Mouse (Mus musculus) C2C12 (cell line): ENCODE results near the gene Mtor. TPM values are rescaled to one million over a fixed set of nuclear protein-coding genes. Genes with fewer than 3 reads are reported as not detected.
A peak's percentile ranks its signal among the peaks of the same experiment; 100 is the strongest.

Source experiments
- H3K27me3 ChIP-seq: one replicate; pipeline ENCODE4 v1.6.1; 2011; ENCODE audit not compliant: control insufficient read depth, insufficient read depth, insufficient read length
- H3K36me3 ChIP-seq: one replicate; pipeline ENCODE4 v1.6.1; 2011; ENCODE audit not compliant: control insufficient read depth, insufficient read depth
- H3K4me3 ChIP-seq: one replicate; pipeline ENCODE4 v1.5.1; 2011; ENCODE audit warnings: mild to moderate bottlenecking, control low read depth; ENCODE audit not compliant: poor library complexity, insufficient read depth, severe bottlenecking
- H3K79me2 ChIP-seq: one replicate; pipeline ENCODE4 v1.6.1; 2011; ENCODE audit not compliant: control insufficient read depth, insufficient read depth
- H3K79me3 ChIP-seq: one replicate; pipeline ENCODE4 v1.6.1; 2011; ENCODE audit warnings: low read depth, control low read depth
- H3ac ChIP-seq: one replicate; pipeline ENCODE3; 2011; ENCODE audit warnings: low read depth; ENCODE audit not compliant: control insufficient read depth, insufficient read length
- CEBPB ChIP-seq: IDR thresholded peaks from one replicate; pipeline ENCODE4 v1.6.1; 2011; ENCODE audit warnings: low read depth, mild to moderate bottlenecking, control low read depth, moderate library complexity
- CTCF ChIP-seq: IDR thresholded peaks from one replicate; pipeline ENCODE4 v1.5.1; 2011; ENCODE audit not compliant: control insufficient read depth, insufficient read depth, insufficient read length
- FOSL1 ChIP-seq: IDR thresholded peaks from one replicate; pipeline ENCODE4 v1.8.0; 2011; ENCODE audit warnings: mild to moderate bottlenecking, low read length; ENCODE audit not compliant: poor library complexity, insufficient read depth, severe bottlenecking
- MAX ChIP-seq: IDR thresholded peaks from one replicate; pipeline ENCODE4 v1.6.1; 2011; ENCODE audit warnings: mild to moderate bottlenecking, control low read depth
- MYOD1 ChIP-seq: IDR thresholded peaks from one replicate; pipeline ENCODE4 v1.6.1; 2011; ENCODE audit warnings: low read depth; ENCODE audit not compliant: control insufficient read depth, insufficient read length
- MYOG ChIP-seq: IDR thresholded peaks from one replicate; pipeline ENCODE4 v1.6.1; 2011; ENCODE audit not compliant: control insufficient read depth, insufficient read length; ENCODE audit errors: extremely low read depth
- USF1 ChIP-seq: IDR thresholded peaks from one replicate; pipeline ENCODE4 v1.6.1; 2011; ENCODE audit warnings: low read depth, mild to moderate bottlenecking, control low read depth, moderate library complexity
- polyA plus RNA-seq: library from polyadenylated mRNA; unstranded; fragments of >200 nt; fragmentation: generic; extraction: Trizol; gene quantifications from one replicate; pipeline ENCODE4 v1.2.1, GENCODE M21; 2012; ENCODE audit warnings: missing spikeins

The Mtor gene
- polyA plus RNA-seq, 1 experiment, result 20.0 TPM

GRCm38 (mm10) chr4:148509450-148510084, 61.2 kb downstream of the Mtor start:
- Histone ChIP-seq H3K27me3 (no peaks in the 10 kb centered on the region), H3K4me3 (no peak overlapping the region), H3K79me3 (no peaks in the 10 kb centered on the region), H3K79me2 (no peaks in the 10 kb centered on the region), H3K36me3 (no peaks in the 10 kb centered on the region), H3ac (no peak overlapping the region)
- no peak for TF ChIP-seq USF1
- TF ChIP-seq MYOD1, result no peak
- no peak for TF ChIP-seq MAX
- no peak for TF ChIP-seq FOSL1
- TF ChIP-seq CTCF, result no peak
- no peak for TF ChIP-seq MYOG
- no peak for TF ChIP-seq CEBPB

DNA sequence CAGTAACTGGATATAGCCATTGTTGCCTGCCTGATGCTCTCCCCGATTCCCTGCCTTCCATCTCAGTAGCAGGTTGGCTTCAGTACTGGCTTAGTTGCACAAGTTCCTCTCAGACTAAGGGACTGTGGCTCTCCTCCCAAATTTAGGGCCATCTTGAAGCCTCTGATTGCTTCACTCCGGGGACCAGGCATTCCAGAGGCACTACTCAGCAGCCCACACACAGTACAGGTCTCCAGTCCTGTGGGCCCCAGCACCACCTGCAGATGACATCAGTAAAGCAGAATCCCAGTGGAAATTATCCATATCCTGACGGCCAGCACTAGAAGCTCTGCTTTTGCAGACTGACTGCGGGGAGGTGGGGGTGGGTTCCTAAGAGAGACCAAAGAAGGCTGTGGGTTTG, 62.3 kb downstream of the Mtor start:
- TF ChIP-seq CEBPB (peak; percentile 73), MYOG (no peak)
- Histone ChIP-seq H3K27me3 (no peaks in the 10 kb centered on the region), H3K4me3 (no peak overlapping the region), H3K79me2 (no peaks in the 10 kb centered on the region), H3ac (no peak overlapping the region), H3K79me3 (no peaks in the 10 kb centered on the region), H3K36me3 (no peaks in the 10 kb centered on the region)

GRCm38 (mm10) chr4:148511334-148511733, 62.9 kb downstream of the Mtor start:
- Histone ChIP-seq H3K79me2 (no peaks in the 10 kb centered on the region), H3K36me3 (no peaks in the 10 kb centered on the region), H3K79me3 (no peaks in the 10 kb centered on the region), H3ac (no peak overlapping the region), H3K4me3 (no peak overlapping the region), H3K27me3 (no peaks in the 10 kb centered on the region)
- TF ChIP-seq MYOG (no peak), MAX (no peak), CEBPB (no peak), MYOD1 (no peak), USF1 (no peak), FOSL1 (no peak), CTCF (no peak)

DNA sequence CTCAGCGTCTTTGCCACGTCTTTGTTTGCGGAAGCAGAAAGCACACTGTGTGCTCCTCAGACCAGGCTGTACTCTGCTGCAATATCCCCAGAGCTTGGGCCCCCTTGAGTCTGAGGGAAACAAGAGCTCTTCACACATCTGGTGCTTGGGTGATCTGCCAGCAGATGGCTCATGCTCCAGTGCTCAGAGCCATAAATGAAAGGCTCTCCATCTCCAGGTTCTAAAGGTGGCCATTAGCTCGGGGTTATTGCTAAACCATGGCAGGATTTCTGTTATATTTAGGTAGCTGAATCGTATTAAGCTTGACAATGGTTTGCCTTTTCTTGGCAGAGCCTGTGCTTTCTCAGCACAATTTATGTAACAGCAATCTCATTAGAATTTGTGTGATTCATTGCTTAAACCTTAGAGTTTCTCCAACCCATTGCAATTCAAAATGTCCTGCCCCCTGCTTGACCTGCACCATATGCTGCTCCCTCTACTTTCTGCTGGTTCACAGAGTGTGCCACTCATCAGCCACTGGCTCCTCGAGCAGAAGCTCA, 64.7 kb downstream of the Mtor start:
- H3K27me3 ChIP-seq, result no peaks in the 10 kb centered on the region
- H3K4me3 ChIP-seq, result no peak overlapping the region
- H3ac ChIP-seq, result no peak overlapping the region
- H3K79me2 ChIP-seq, result no peaks in the 10 kb centered on the region
- TF ChIP-seq USF1 (no peak), FOSL1 (no peak), CEBPB (no peak), MYOD1 (no peak), MAX (no peak), MYOG (no peak), CTCF (no peak)
- no peaks in the 10 kb centered on the region for H3K79me3 ChIP-seq
- peaks cover 7% of the 10 kb centered on the region for H3K36me3 ChIP-seq

GRCm38 (mm10) chr4:148515313-148515712, 66.9 kb downstream of the Mtor start:
- peaks cover 13% of the 10 kb centered on the region for H3K36me3 ChIP-seq

GRCm38 (mm10) chr4:148517809-148518208, 69.4 kb downstream of the Mtor start:
- Histone ChIP-seq H3K27me3 (no peaks in the 10 kb centered on the region), H3K79me3 (no peaks in the 10 kb centered on the region), H3ac (no peak overlapping the region), H3K79me2 (no peaks in the 10 kb centered on the region), H3K36me3 (peaks cover 13% of the 10 kb centered on the region), H3K4me3 (no peak overlapping the region)
- TF ChIP-seq MYOG (no peak), MAX (no peak), MYOD1 (no peak), CEBPB (no peak), USF1 (no peak), FOSL1 (no peak), CTCF (no peak)

More at GRCm38 (mm10) chr4:148515313-148515712, 66.9 kb downstream of the Mtor start:
- Histone ChIP-seq H3ac (no peak overlapping the region), H3K27me3 (no peaks in the 10 kb centered on the region), H3K4me3 (no peak overlapping the region), H3K79me2 (no peaks in the 10 kb centered on the region), H3K79me3 (no peaks in the 10 kb centered on the region)
- TF ChIP-seq CEBPB (no peak), FOSL1 (no peak), USF1 (no peak), MAX (no peak), MYOD1 (no peak), MYOG (no peak)
